Mouse (Mus musculus) intestine, embryonic 14.5 days (tissue): ENCODE measurements around the gene Dmgdh. TPM values are rescaled to one million over a fixed set of nuclear protein-coding genes. Genes with fewer than 3 reads are reported as not detected.

ENCODE experiments used
- ATAC-seq: fragments of 200-750 bp; cut with Nextera tagmentation; replicated peaks from 2 replicates; pipeline ENCODE4 v1.8.0; 2017; ENCODE audit warnings: low read depth, moderate number of reproducible peaks, moderate TSS enrichment, moderate library complexity; ENCODE audit not compliant: low FRiP score, low TSS enrichment
- DNase-seq: peaks from one replicate; pipeline ENCODE4 v3.0.0-alpha.2; 2018; ENCODE audit warnings: low spot score
- H3K27ac ChIP-seq: fragments of 300-500 bp; sonication (generic); 2 replicates; pipeline ENCODE4 v1.5.1; 2014; ENCODE audit warnings: low read depth, mild to moderate bottlenecking, control low read depth
- H3K27me3 ChIP-seq: fragments of 300-500 bp; sonication (generic); replicated peaks from 2 replicates; pipeline ENCODE4 v1.6.1; 2014; ENCODE audit warnings: low read length, control low read depth; ENCODE audit not compliant: control insufficient read depth, insufficient read depth
- H3K36me3 ChIP-seq: fragments of 300-500 bp; sonication (generic); 2 replicates; pipeline ENCODE4 v1.6.1; 2014; ENCODE audit warnings: low read length, control low read depth; ENCODE audit not compliant: control insufficient read depth, insufficient read depth
- H3K4me1 ChIP-seq: fragments of 300-500 bp; sonication (generic); replicated peaks from 2 replicates; pipeline ENCODE4 v1.6.1; 2014; ENCODE audit warnings: low read length, control low read depth, mixed read lengths; ENCODE audit not compliant: control insufficient read depth, insufficient read depth
- H3K4me2 ChIP-seq: fragments of 300-500 bp; sonication (generic); 2 replicates; pipeline ENCODE4 v1.6.1; 2014; ENCODE audit warnings: low read length
- H3K4me3 ChIP-seq: fragments of 300-500 bp; sonication (generic); 2 replicates; pipeline ENCODE4 v1.5.1; 2014; ENCODE audit warnings: low read depth, low read length, control low read depth, mixed read lengths
- H3K9ac ChIP-seq: fragments of 300-500 bp; sonication (generic); 2 replicates; pipeline ENCODE4 v1.6.1; 2014; ENCODE audit warnings: mild to moderate bottlenecking, low read length
- H3K9me3 ChIP-seq: fragments of 300-500 bp; sonication (generic); 2 replicates; pipeline ENCODE4 v1.6.1; 2016; ENCODE audit warnings: low read length, control low read depth; ENCODE audit not compliant: control insufficient read depth
- WGBS: fragments of 180-500 bp; shearing (Covaris S2); extraction: QIAGEN DNeasy Blood & Tissue Kit; methylation state at CpG from one replicate; pipeline ENCODE4 v1.1.7; 2014; 5-methylcytosine and 5-hydroxymethylcytosine counted together
- polyA plus RNA-seq: library from polyadenylated mRNA; unstranded; fragments of >200 nt; fragmentation: Nextera tagmentation; extraction: Ambion mirVana; gene quantifications from 2 replicates; pipeline ENCODE4 v1.2.1, GENCODE M21; 2014

The Dmgdh gene
- polyA plus RNA-seq, 1 experiment from 2014 or later: 0.11 TPM

DNA sequence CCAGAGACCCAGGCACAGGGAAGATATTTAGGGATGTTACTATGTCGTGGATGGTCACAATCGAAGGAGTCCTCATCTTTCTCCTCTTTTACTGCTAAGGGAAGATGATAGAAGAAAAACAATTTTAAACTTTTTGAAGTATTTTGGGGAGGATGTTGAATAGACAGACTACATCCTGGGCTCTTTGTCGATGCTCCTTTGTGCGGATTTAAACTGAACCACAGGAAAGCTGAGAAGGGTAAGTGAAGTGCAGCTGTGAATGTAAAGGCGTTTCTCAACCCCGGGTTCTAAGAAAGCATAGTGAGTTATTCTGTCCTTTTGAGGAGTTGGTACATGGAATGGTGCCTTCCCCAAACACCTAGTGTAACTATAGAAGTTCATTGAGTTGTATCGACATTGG, 82.4 kb downstream of the Dmgdh start:
- Histone ChIP-seq H3K36me3 (no peaks in the 10 kb centered on the region), H3K4me3 (no peak overlapping the region)
- 90% methylated on average over 7 of the region's 7 CpGs for WGBS

GRCm38 (mm10) chr13:93757514-93757913, 83.3 kb downstream of the Dmgdh start:
- ATAC-seq (no peak), DNase-seq (no peak)
- Histone ChIP-seq H3K27me3 (no peaks in the 10 kb centered on the region), H3K27ac (no peak overlapping the region), H3K9me3 (no peaks in the 10 kb centered on the region), H3K4me3 (no peak overlapping the region), H3K9ac (no peak overlapping the region), H3K36me3 (no peaks in the 10 kb centered on the region), H3K4me1 (no peaks in the 10 kb centered on the region), H3K4me2 (no peak overlapping the region)
- 78% methylated on average over 6 of the region's 6 CpGs for WGBS

More for the DNA sequence above, 82.4 kb downstream of the Dmgdh start:
- H3K4me2 ChIP-seq: no peak overlapping the region
- no peaks in the 10 kb centered on the region for H3K9me3 ChIP-seq
- no peak for ATAC-seq
- H3K4me1 ChIP-seq: no peaks in the 10 kb centered on the region
- no peak overlapping the region for H3K27ac ChIP-seq
- no peak overlapping the region for H3K9ac ChIP-seq
- no peaks in the 10 kb centered on the region for H3K27me3 ChIP-seq
- DNase-seq: no peak

DNA sequence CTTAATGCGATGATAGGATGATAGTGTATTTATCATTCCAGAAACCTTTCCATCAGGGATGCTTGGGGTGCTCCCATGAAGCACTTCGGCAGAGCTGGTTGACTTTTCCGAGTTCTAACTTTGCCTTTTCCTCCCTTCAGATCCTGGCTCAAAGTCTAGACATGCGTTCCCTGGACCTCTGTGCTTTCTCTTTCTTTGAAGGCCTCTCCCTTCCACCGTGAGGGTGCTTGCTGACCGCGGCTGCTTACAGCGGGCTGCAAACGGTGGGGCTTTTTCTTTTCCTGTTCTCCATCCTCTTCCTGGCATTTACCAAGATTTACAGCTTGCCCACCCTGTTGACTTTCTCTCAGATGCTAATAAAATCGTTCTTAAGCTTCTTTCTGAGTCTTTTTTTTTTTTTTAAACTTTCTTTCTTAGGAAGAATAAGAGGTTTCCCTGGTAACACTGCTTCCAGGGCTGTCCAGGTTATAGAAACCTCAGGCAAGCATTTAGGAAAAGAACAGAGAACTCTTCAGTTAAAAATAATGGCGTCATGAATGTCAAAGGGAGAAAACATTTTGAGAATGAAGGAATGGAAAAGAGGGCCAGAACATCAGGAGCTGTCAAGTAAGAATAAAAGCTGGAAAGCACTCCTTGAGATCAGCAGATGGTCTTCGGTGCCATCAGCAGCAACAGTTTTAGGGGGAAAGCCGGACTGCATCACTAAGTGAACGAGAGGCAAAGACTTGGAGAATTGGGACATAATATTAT, 84.1 kb downstream of the Dmgdh start:
- no peak overlapping the region for H3K9ac ChIP-seq
- ATAC-seq (no peak), DNase-seq (no peak)
- H3K36me3 ChIP-seq: no peaks in the 10 kb centered on the region
- no peaks in the 10 kb centered on the region for H3K27me3 ChIP-seq
- H3K27ac ChIP-seq: no peak overlapping the region
- no peak overlapping the region for H3K4me3 ChIP-seq
- no peak overlapping the region for H3K4me2 ChIP-seq
- H3K4me1 ChIP-seq: no peaks in the 10 kb centered on the region
- WGBS: 50% methylated on average over 14 of the region's 14 CpGs
- no peaks in the 10 kb centered on the region for H3K9me3 ChIP-seq

DNA sequence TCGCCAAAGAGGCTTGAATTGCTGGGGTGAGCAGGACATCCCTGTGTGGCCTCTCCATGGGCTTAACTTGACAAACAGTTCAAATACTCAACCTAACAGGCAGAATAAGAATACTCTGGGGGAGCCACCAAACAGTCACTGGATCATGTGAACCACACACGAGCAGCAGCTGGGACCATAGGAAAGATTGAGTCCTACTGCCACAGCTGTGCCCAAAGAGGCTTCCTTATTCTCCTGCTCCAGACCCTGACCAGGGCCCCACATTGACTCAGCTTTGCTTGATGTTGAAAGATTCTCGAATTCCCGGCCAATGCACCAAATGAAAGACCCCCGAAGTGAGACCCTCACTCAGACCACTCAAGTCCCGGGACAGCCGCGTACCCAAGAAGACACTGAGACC, 87.6 kb downstream of the Dmgdh start:
- ATAC-seq: no peak

GRCm38 (mm10) chr13:93762879-93763278, 88.6 kb downstream of the Dmgdh start:
- no peak overlapping the region for H3K4me3 ChIP-seq
- no peak overlapping the region for H3K27ac ChIP-seq
- no peak overlapping the region for H3K9ac ChIP-seq
- 87% methylated on average over 3 of the region's 3 CpGs for WGBS
- no peaks in the 10 kb centered on the region for H3K4me1 ChIP-seq
- DNase-seq (no peak), ATAC-seq (no peak)
- no peaks in the 10 kb centered on the region for H3K36me3 ChIP-seq
- H3K9me3 ChIP-seq: no peaks in the 10 kb centered on the region
- no peak overlapping the region for H3K4me2 ChIP-seq
- H3K27me3 ChIP-seq: no peaks in the 10 kb centered on the region

More for the DNA sequence above, 87.6 kb downstream of the Dmgdh start:
- Histone ChIP-seq H3K9ac (no peak overlapping the region), H3K4me1 (no peaks in the 10 kb centered on the region), H3K4me3 (no peak overlapping the region), H3K4me2 (no peak overlapping the region), H3K36me3 (no peaks in the 10 kb centered on the region), H3K27ac (no peak overlapping the region), H3K27me3 (no peaks in the 10 kb centered on the region), H3K9me3 (no peaks in the 10 kb centered on the region)
- WGBS: 95% methylated on average over 8 of the region's 8 CpGs
- no peak for DNase-seq

DNA sequence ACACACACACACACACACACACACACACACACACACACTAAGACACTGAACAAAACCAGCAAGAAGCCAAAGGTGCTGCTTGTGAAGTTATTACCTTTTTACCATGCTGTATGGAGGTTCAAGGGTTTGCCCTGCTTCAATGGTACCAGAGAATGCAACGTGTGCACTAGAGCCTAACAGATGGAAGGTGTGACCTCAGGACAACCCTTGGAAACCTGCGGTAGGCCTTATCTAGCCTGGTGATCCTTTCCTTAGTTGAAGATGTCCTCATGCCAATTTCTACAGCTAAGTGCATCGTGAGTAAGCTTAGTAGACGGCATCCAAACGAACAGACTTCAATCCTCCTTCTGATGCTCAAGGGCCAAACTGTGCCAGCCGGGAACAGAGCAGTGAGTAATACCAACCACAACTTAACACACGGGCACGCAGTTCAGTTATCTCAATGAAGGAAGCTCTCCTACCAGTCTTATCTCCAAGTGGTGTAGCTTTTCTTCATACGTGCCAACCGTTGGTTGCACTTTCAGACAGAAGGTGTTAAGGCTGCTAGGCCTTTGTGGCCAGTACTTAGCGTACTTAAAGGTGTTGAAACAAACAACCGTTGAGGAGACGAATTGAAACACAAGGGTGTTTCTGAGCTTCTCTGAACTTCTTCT, 90.2 kb downstream of the Dmgdh start:
- Histone ChIP-seq H3K27ac (no peak overlapping the region), H3K9ac (no peak overlapping the region), H3K27me3 (no peaks in the 10 kb centered on the region), H3K36me3 (no peaks in the 10 kb centered on the region), H3K4me2 (no peak overlapping the region), H3K4me3 (no peak overlapping the region), H3K9me3 (no peaks in the 10 kb centered on the region), H3K4me1 (no peaks in the 10 kb centered on the region)
- 87% methylated on average over 13 of the region's 13 CpGs for WGBS
- ATAC-seq: no peak
- DNase-seq: no peak

DNA sequence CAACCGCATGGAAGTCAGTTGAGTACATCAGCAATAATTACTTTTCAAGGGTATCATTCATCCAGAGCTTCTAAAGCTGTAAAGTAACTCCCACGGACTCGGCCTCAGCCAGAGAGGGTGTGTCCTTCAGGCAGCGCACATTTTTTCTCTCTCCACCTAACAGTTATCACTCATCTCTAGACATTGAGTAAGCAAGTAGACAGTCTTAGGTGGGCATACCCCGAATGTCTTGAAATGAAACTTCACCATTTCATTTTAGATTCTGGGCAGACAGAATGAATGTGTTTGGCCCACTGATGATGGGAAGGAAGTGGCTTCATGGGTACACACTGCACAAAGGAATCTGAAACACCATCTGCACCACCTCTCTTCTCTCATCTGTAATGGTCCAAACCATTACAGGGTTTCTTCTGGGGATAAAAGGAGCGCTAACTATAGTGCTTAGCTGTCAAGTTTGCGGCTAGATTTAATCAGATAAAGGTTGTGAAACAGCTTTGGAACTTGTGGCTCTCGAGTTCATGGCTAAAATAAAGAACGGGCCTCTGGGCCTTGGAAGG, 96.9 kb downstream of the Dmgdh start:
- ATAC-seq: peak; percentile 42
- WGBS: 22% methylated on average over 9 of the region's 9 CpGs
- H3K9me3 ChIP-seq: no peaks in the 10 kb centered on the region
- H3K27me3 ChIP-seq: no peaks in the 10 kb centered on the region
- peak overlapping the region; percentile 86 for H3K27ac ChIP-seq
- peaks cover 10% of the 10 kb centered on the region; the same call in 1 of the 2 replicates for H3K4me1 ChIP-seq
- H3K36me3 ChIP-seq: no peaks in the 10 kb centered on the region
- peak; percentile 58 for DNase-seq
- peak overlapping the region; percentile 68 for H3K4me3 ChIP-seq
- peak overlapping the region; percentile 76 for H3K9ac ChIP-seq
- H3K4me2 ChIP-seq: peak overlapping the region; percentile 96

- H3K27ac ChIP-seq: peak within 1 kb of the TSS; percentile 86
- under 1% methylated on average over 65 of the region's 66 CpGs for WGBS
Observed at GRCm38 (mm10) chr13:93771588-93772278, 97.5 kb downstream of the Dmgdh start, which contains the start of gene Arsb. Arsb (plus strand) TSS chr13:93771630.

More at GRCm38 (mm10) chr13:93771588-93772278, 97.5 kb downstream of the Dmgdh start, which contains the start of gene Arsb:
- Histone ChIP-seq H3K27me3 (no peaks in the 10 kb centered on the region), H3K9me3 (no peaks in the 10 kb centered on the region), H3K4me2 (peak within 1 kb of the TSS; percentile 96), H3K9ac (peak within 1 kb of the TSS; percentile 76), H3K4me3 (peak within 1 kb of the TSS; percentile 68), H3K36me3 (no peaks in the 10 kb centered on the region), H3K4me1 (peaks cover 10% of the 10 kb centered on the region; the same call in 1 of the 2 replicates)
- peak; percentile 85 for DNase-seq
- peak; percentile 95 for ATAC-seq
